Mouse (Mus musculus): ENCODE measurements around the gene Ptger2. TPM values are rescaled to one million over a fixed set of nuclear protein-coding genes. Genes with fewer than 3 reads are reported as not detected.

The Ptger2 gene
- total and polyA plus RNA-seq, 2 experiments = 1.0 to 1.1 TPM

DNA sequence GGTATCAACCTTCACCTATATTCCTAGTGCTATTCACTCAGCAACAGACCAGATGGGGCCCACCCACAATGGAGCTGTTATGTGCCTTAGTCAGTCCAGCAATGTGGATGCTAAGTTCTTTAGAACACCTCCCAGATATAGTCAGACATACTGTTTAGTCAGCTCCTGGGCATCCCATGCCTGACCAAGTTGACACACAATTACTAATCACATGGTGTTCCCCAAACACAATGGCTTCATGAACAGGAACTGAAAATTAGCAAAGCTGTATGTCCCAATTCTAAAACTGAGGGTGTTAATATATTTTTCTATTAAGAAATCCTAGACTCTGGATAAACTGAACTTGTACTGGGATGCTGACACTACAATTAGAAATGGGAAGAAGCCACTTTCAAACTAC is 1.7 kb upstream of the Ptger2 start:
- no peak for TF ChIP-seq POLR2A (IDR thresholded peaks at IDR 0.05; ENCODE audit: extremely low read depth, insufficient read depth, low read length)
- TF ChIP-seq CTCF (IDR thresholded peaks at IDR 0.05; ENCODE audit: low read depth, low read length) = no peak
- Histone ChIP-seq H3K4me1 (ENCODE audit: control insufficient read depth, insufficient read depth, low read length) (no peaks in the 10 kb centered on the region), H3K4me3 (ENCODE audit: insufficient read depth, low read depth, low read length) (no peak overlapping the region), H3K36me3 (ENCODE audit: control insufficient read depth, insufficient read depth, low read length) (no peaks in the 10 kb centered on the region), H3K9ac (ENCODE audit: low read depth, low read length) (no peak overlapping the region), H3K27ac (replicated peaks; ENCODE audit: insufficient read depth, low read depth, low read length) (no peak overlapping the region), H3K27me3 (ENCODE audit: control insufficient read depth, insufficient read depth, low read length) (peaks cover 7% of the 10 kb centered on the region), H3K79me2 (ENCODE audit: control insufficient read depth, insufficient read depth, low read length) (no peaks in the 10 kb centered on the region)
- DNase-seq (ENCODE audit: extremely low read depth, low read depth, low spot score) = peak; percentile 28

DNA sequence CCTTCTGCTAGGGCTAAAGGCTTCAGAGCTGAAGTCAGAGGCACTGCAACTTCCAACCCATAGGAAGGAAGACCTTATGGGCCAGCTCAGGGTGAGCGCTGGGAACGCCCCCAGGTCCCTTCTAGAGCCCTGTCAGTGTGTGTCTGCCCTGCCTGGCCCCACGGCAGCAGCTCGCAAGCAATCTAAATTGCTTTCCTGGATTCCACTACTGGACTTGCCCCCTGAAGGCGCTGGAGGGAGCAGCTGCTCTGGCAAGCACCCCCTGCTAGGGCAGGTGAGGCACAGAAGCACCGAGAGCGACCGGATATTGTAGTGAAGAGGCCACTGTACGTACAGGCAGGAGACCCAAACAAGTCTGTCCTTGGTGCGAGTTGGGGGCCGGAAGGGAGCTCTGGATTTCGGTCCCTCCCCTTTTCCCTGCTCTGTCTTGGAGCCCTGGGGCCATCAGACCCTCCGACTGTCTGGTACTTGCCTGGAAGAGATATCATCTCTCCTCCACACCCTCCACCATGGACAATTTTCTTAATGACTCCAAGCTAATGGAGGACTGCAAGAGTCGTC is 541 bp downstream of the Ptger2 start:
- 4% methylated on average over 14 of the region's 14 CpGs for WGBS
- Histone ChIP-seq H3K27me3 (ENCODE audit: control insufficient read depth, insufficient read depth, low read length) (peaks cover 7% of the 10 kb centered on the region), H3K4me3 (ENCODE audit: insufficient read depth, low read depth, low read length) (peak overlapping the region; percentile 76), H3K9ac (ENCODE audit: low read depth, low read length) (peak overlapping the region; percentile 78), H3K4me1 (ENCODE audit: control insufficient read depth, insufficient read depth, low read length) (no peaks in the 10 kb centered on the region), H3K79me2 (ENCODE audit: control insufficient read depth, insufficient read depth, low read length) (no peaks in the 10 kb centered on the region), H3K27ac (replicated peaks; ENCODE audit: insufficient read depth, low read depth, low read length) (peak overlapping the region; percentile 67), H3K36me3 (ENCODE audit: control insufficient read depth, insufficient read depth, low read length) (no peaks in the 10 kb centered on the region)
- no peak for TF ChIP-seq POLR2A (IDR thresholded peaks at IDR 0.05; ENCODE audit: extremely low read depth, insufficient read depth, low read length)
- DNase-seq (ENCODE audit: extremely low read depth, low read depth, low spot score) = no peak

- 2% methylated on average over 45 of the region's 45 CpGs for WGBS
- peak overlapping the region; percentile 78 for H3K9ac ChIP-seq (ENCODE audit: low read depth, low read length)
- TF ChIP-seq CTCF (IDR thresholded peaks at IDR 0.05; ENCODE audit: low read depth, low read length) = no peak
- TF ChIP-seq POLR2A (IDR thresholded peaks at IDR 0.05; ENCODE audit: extremely low read depth, insufficient read depth, low read length) = no peak
- peaks cover 7% of the 10 kb centered on the region for H3K27me3 ChIP-seq (ENCODE audit: control insufficient read depth, insufficient read depth, low read length)
- H3K4me1 ChIP-seq (ENCODE audit: control insufficient read depth, insufficient read depth, low read length) = no peaks in the 10 kb centered on the region
- peak overlapping the region; percentile 76 for H3K4me3 ChIP-seq (ENCODE audit: insufficient read depth, low read depth, low read length)
- H3K27ac ChIP-seq (replicated peaks; ENCODE audit: insufficient read depth, low read depth, low read length) = peak overlapping the region; percentile 67
- no peaks in the 10 kb centered on the region for H3K36me3 ChIP-seq (ENCODE audit: control insufficient read depth, insufficient read depth, low read length)
- no peaks in the 10 kb centered on the region for H3K79me2 ChIP-seq (ENCODE audit: control insufficient read depth, insufficient read depth, low read length)
- DNase-seq (ENCODE audit: extremely low read depth, low read depth, low spot score) = no peak
These were observed 1.2 kb downstream of the Ptger2 start for GRCm38 (mm10) chr14:44989017-44989721.

- 22% methylated on average over 4 of the region's 4 CpGs for WGBS
- Histone ChIP-seq H3K9ac (ENCODE audit: low read depth, low read length) (peak overlapping the region; percentile 78), H3K79me2 (ENCODE audit: control insufficient read depth, insufficient read depth, low read length) (no peaks in the 10 kb centered on the region), H3K27me3 (ENCODE audit: control insufficient read depth, insufficient read depth, low read length) (peaks cover 7% of the 10 kb centered on the region), H3K36me3 (ENCODE audit: control insufficient read depth, insufficient read depth, low read length) (no peaks in the 10 kb centered on the region), H3K4me1 (ENCODE audit: control insufficient read depth, insufficient read depth, low read length) (no peaks in the 10 kb centered on the region), H3K27ac (replicated peaks; ENCODE audit: insufficient read depth, low read depth, low read length) (peak overlapping the region; percentile 67; the same call in 1 of the 2 replicates), H3K4me3 (ENCODE audit: insufficient read depth, low read depth, low read length) (peak overlapping the region; percentile 76)
- DNase-seq (ENCODE audit: extremely low read depth, low read depth, low spot score) = no peak
- TF ChIP-seq CTCF (IDR thresholded peaks at IDR 0.05; ENCODE audit: low read depth, low read length) (no peak), POLR2A (IDR thresholded peaks at IDR 0.05; ENCODE audit: extremely low read depth, insufficient read depth, low read length) (no peak)
These were observed 1.8 kb downstream of the Ptger2 start for GRCm38 (mm10) chr14:44989751-44990150.

- Histone ChIP-seq H3K36me3 (ENCODE audit: control insufficient read depth, insufficient read depth, low read length) (no peaks in the 10 kb centered on the region), H3K27me3 (ENCODE audit: control insufficient read depth, insufficient read depth, low read length) (peaks cover 6% of the 10 kb centered on the region), H3K4me3 (ENCODE audit: insufficient read depth, low read depth, low read length) (no peak overlapping the region), H3K27ac (replicated peaks; ENCODE audit: insufficient read depth, low read depth, low read length) (no peak overlapping the region), H3K4me1 (ENCODE audit: control insufficient read depth, insufficient read depth, low read length) (no peaks in the 10 kb centered on the region), H3K79me2 (ENCODE audit: control insufficient read depth, insufficient read depth, low read length) (no peaks in the 10 kb centered on the region), H3K9ac (ENCODE audit: low read depth, low read length) (no peak overlapping the region)
- TF ChIP-seq CTCF (IDR thresholded peaks at IDR 0.05; ENCODE audit: low read depth, low read length) (no peak), POLR2A (IDR thresholded peaks at IDR 0.05; ENCODE audit: extremely low read depth, insufficient read depth, low read length) (no peak)
- no peak for DNase-seq (ENCODE audit: extremely low read depth, low read depth, low spot score)
These were observed 6.3 kb downstream of the Ptger2 start for GRCm38 (mm10) chr14:44994337-44994736.

- no peak for TF ChIP-seq POLR2A (IDR thresholded peaks at IDR 0.05; ENCODE audit: extremely low read depth, insufficient read depth, low read length)
- no peak for TF ChIP-seq CTCF (IDR thresholded peaks at IDR 0.05; ENCODE audit: low read depth, low read length)
- no peaks in the 10 kb centered on the region for H3K79me2 ChIP-seq (ENCODE audit: control insufficient read depth, insufficient read depth, low read length)
These were observed 12.2 kb downstream of the Ptger2 start for GRCm38 (mm10) chr14:45000086-45000769.

More at GRCm38 (mm10) chr14:45000086-45000769, 12.2 kb downstream of the Ptger2 start:
- H3K27ac ChIP-seq (replicated peaks; ENCODE audit: insufficient read depth, low read depth, low read length) = no peak overlapping the region
- H3K4me1 ChIP-seq (ENCODE audit: control insufficient read depth, insufficient read depth, low read length) = no peaks in the 10 kb centered on the region
- no peak overlapping the region for H3K4me3 ChIP-seq (ENCODE audit: insufficient read depth, low read depth, low read length)
- 90% methylated on average over 3 of the region's 3 CpGs for WGBS
- no peak overlapping the region for H3K9ac ChIP-seq (ENCODE audit: low read depth, low read length)
- H3K27me3 ChIP-seq (ENCODE audit: control insufficient read depth, insufficient read depth, low read length) = no peaks in the 10 kb centered on the region
- DNase-seq (ENCODE audit: extremely low read depth, low read depth, low spot score) = no peak
- no peaks in the 10 kb centered on the region for H3K36me3 ChIP-seq (ENCODE audit: control insufficient read depth, insufficient read depth, low read length)
